Mouse (Mus musculus) bone marrow, adult 2 months (tissue): ENCODE measurements around the gene Rpl27. TPM values are rescaled to one million over a fixed set of nuclear protein-coding genes. Genes with fewer than 3 reads are reported as not detected.
"Not testable (repeated sequence)": the region's sequence is repeated elsewhere in the genome, so short reads cannot be mapped to it uniquely, and the experiment has no call there.

Experiments used
- H3K27ac ChIP-seq: fragments of 200-500 bp; 2 replicates; pipeline ENCODE4 v1.5.1; 2012; ENCODE audit warnings: low read depth, mild to moderate bottlenecking, control low read depth, inconsistent platforms, low read length; ENCODE audit not compliant: control insufficient read depth, poor library complexity, insufficient read depth
- H3K4me1 ChIP-seq: fragments of 200-500 bp; 2 replicates; pipeline ENCODE4 v1.6.1; 2011; ENCODE audit warnings: low read length; ENCODE audit not compliant: control insufficient read depth, insufficient read depth
- H3K4me3 ChIP-seq: fragments of 200-500 bp; replicated peaks from 2 replicates; pipeline ENCODE3; 2011; ENCODE audit warnings: mild to moderate bottlenecking, low read depth, low read length, control low read depth; ENCODE audit not compliant: control insufficient read depth
- CTCF ChIP-seq: fragments of 200-500 bp; IDR thresholded peaks from 2 replicates; pipeline ENCODE4 v1.5.1; 2011; ENCODE audit warnings: low read length, control low read depth; ENCODE audit not compliant: control insufficient read depth, insufficient read depth
- POLR2A ChIP-seq: fragments of 200-500 bp; IDR thresholded peaks from 2 replicates; pipeline ENCODE4 v1.6.1; 2011; ENCODE audit warnings: low read depth, mild to moderate bottlenecking, control low read depth, low read length, borderline replicate concordance; ENCODE audit not compliant: control insufficient read depth
- WGBS: fragments of 180-500 bp; shearing (Covaris S2); methylation state at CpG from one replicate; pipeline ENCODE4 v1.1.7; 2018; 5-methylcytosine and 5-hydroxymethylcytosine counted together
- polyA plus RNA-seq: library from polyadenylated mRNA; stranded (reverse); fragments of >200 nt; gene quantifications from 2 replicates; pipeline ENCODE4 v1.2.4, GENCODE M21; 2011; ENCODE audit warnings: low replicate concordance; ENCODE audit not compliant: missing spikeins, insufficient read depth, insufficient read length

Rpl27 gene
- polyA plus RNA-seq, 1 experiment = 941 TPM

GRCm38 (mm10) chr11:101462583-101463440 is 20.7 kb downstream of the Rpl27 start:
- Histone ChIP-seq H3K4me1 (peaks cover 4% of the 10 kb centered on the region), H3K27ac (no peak overlapping the region), H3K4me3 (no peak overlapping the region)
- TF ChIP-seq CTCF = no peak
- no peak for TF ChIP-seq POLR2A
- WGBS = 15% methylated on average over 13 of the region's 13 CpGs

DNA sequence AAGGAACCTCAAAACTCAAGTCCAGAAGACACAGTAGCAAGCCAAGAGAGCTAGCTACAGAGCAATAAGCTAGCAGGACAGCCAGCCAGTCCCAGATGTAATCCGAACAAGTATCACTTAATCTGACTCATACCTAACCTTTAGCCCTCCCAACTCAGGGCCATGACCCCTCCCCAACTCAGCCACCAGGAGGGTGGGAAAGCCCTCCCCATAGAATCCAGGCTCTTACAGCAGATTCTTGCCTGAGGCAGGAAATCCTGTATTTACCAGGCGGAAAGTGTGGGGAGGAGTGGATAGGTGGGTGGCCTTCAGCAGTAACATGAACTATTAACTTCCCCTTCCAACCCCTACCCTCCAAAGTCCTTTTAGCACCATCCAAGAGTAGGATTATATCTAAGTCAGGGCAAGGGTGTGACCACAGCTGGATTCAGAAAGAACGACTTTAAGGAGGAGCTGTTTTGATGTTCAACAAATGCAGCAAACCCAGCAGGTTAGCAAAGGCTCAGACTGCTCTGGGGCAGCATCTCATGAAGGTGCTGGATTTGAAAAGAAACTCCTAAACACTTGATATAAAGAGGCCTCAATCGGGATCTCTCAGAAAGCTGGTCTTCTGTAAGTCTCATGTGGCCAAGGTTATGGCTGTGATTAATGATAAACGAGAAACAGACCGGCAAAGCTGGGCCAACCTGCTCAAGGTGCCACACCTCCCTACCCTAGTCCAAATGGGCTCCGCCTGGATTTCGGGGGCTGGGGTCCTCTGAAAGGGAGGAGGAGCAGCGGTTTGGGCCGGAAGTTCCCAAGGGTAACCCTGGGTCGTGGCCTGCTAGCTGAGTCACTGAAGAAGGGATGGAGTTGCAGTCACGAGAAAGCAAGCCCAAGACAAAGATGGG is 22.4 kb downstream of the Rpl27 start, which contains the start of gene Rnd2:
Rnd2 (plus strand) TSS at position 789 of the 890 bp plus-strand sequence.
- no peak for TF ChIP-seq POLR2A
- TF ChIP-seq CTCF = no peak
- 3% methylated on average over 12 of the region's 12 CpGs for WGBS
- H3K27ac ChIP-seq = peak within 1 kb of the TSS; percentile 58
- H3K4me1 ChIP-seq = peaks cover 4% of the 10 kb centered on the region
- H3K4me3 ChIP-seq = peak within 1 kb of the TSS; percentile 96

- H3K27ac ChIP-seq = peak overlapping the region; percentile 58
- H3K4me3 ChIP-seq = peak overlapping the region; percentile 96
- TF ChIP-seq CTCF (no peak), POLR2A (no peak)
- H3K4me1 ChIP-seq = peaks cover 4% of the 10 kb centered on the region
- WGBS = 1% methylated on average over 51 of the region's 51 CpGs
These were observed 23.2 kb downstream of the Rpl27 start for GRCm38 (mm10) chr11:101465101-101465868.

- under 1% methylated on average over 60 of the region's 60 CpGs for WGBS
- peak within 1 kb of the TSS; percentile 96 for H3K4me3 ChIP-seq
- TF ChIP-seq CTCF = no peak
- 0 out of 2 replicates have a peak, but pooled peaks have one; percentile 15 for TF ChIP-seq POLR2A
- peaks cover 4% of the 10 kb centered on the region for H3K4me1 ChIP-seq
- peak within 1 kb of the TSS; percentile 58 for H3K27ac ChIP-seq
These were observed 23.9 kb downstream of the Rpl27 start, which contains the start of gene Vat1 for GRCm38 (mm10) chr11:101465869-101466551. Gene Vat1, minus strand, starts transcription at chr11:101466230.

- H3K4me1 ChIP-seq, H3K27ac ChIP-seq, H3K4me3 ChIP-seq: not testable (repeated sequence)
- 46% methylated on average over 5 of the region's 5 CpGs for WGBS
These were observed 24.5 kb downstream of the Rpl27 start for GRCm38 (mm10) chr11:101466552-101466950.

- under 1% methylated on average over 54 of the region's 54 CpGs for WGBS
- Histone ChIP-seq H3K4me3 (peak overlapping the region; percentile 69), H3K27ac (no peak overlapping the region), H3K4me1 (peaks cover 4% of the 10 kb centered on the region)
- TF ChIP-seq POLR2A (no peak), CTCF (no peak)
These were observed 25.6 kb downstream of the Rpl27 start for GRCm38 (mm10) chr11:101467477-101468262.

DNA sequence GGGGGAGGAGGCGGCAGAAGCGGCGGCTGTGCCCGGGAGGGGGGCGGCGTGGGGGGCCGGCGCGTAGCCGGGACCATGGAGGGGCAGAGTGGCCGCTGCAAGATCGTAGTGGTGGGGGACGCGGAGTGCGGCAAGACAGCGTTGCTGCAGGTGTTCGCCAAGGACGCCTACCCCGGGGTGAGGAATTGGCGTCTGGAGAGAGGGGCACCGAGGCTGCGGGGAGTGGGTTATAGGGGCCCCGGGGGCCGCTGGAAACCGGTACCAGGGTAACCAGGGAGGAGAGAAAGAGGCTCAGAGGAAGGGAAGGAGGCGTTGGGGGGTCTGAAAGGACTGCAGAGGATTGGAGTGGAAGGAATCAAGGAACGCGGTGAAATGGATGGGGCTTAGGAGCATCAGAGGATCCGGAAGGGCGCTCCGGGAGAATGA is 26.2 kb downstream of the Rpl27 start:
- Histone ChIP-seq H3K27ac (no peak overlapping the region), H3K4me1 (peaks cover 4% of the 10 kb centered on the region), H3K4me3 (peak overlapping the region; percentile 51)
- TF ChIP-seq POLR2A (no peak), CTCF (no peak)
- WGBS = 2% methylated on average over 29 of the region's 31 CpGs
